Mouse (Mus musculus) embryonic facial prominence, embryonic 15.5 days (tissue): ENCODE measurements at regions not wholly inside any gene's neighbourhood (a gene's known extent, or its start where the extent isn't known, plus 50 kb on each side); places are given as distances from the start of the nearest gene placed in this dataset.
"Not testable (repeated sequence)": the region's sequence is repeated elsewhere in the genome, so short reads cannot be mapped to it uniquely, and the experiment has no call there.

Experiments
- ATAC-seq: fragments of 200-750 bp; cut with Nextera tagmentation; 2 replicates; pipeline ENCODE4 v1.8.0; 2017; ENCODE audit warnings: low read depth, moderate TSS enrichment; ENCODE audit not compliant: insufficient number of reproducible peaks, low FRiP score, low TSS enrichment
- H3K27ac ChIP-seq: fragments of 300-500 bp; sonication (generic); replicated peaks from 2 replicates; pipeline ENCODE4 v1.5.1; 2015; ENCODE audit warnings: mild to moderate bottlenecking, inconsistent platforms
- H3K27me3 ChIP-seq: fragments of 300-500 bp; sonication (generic); 2 replicates; pipeline ENCODE4 v1.6.1; 2015; ENCODE audit warnings: inconsistent platforms
- H3K36me3 ChIP-seq: fragments of 300-500 bp; sonication (generic); 2 replicates; pipeline ENCODE4 v1.6.1; 2015; ENCODE audit warnings: mild to moderate bottlenecking, inconsistent platforms
- H3K4me1 ChIP-seq: fragments of 300-500 bp; sonication (generic); 2 replicates; pipeline ENCODE4 v1.6.1; 2015; ENCODE audit warnings: inconsistent platforms
- H3K4me2 ChIP-seq: fragments of 300-500 bp; sonication (generic); replicated peaks from 2 replicates; pipeline ENCODE4 v1.6.1; 2015; ENCODE audit warnings: mild to moderate bottlenecking, inconsistent platforms
- H3K4me3 ChIP-seq: fragments of 300-500 bp; sonication (generic); replicated peaks from 2 replicates; pipeline ENCODE4 v1.5.1; 2015; ENCODE audit warnings: mild to moderate bottlenecking, inconsistent platforms
- H3K9ac ChIP-seq: fragments of 300-500 bp; sonication (generic); 2 replicates; pipeline ENCODE4 v1.6.1; 2015; ENCODE audit warnings: inconsistent platforms
- H3K9me3 ChIP-seq: fragments of 300-500 bp; sonication (generic); replicated peaks from 2 replicates; pipeline ENCODE4 v1.6.1; 2016; ENCODE audit warnings: inconsistent platforms
- WGBS: fragments of 180-500 bp; shearing (Covaris S2); methylation state at CpG from one replicate; pipeline ENCODE4 v1.1.7; 2015; 5-methylcytosine and 5-hydroxymethylcytosine counted together

DNA sequence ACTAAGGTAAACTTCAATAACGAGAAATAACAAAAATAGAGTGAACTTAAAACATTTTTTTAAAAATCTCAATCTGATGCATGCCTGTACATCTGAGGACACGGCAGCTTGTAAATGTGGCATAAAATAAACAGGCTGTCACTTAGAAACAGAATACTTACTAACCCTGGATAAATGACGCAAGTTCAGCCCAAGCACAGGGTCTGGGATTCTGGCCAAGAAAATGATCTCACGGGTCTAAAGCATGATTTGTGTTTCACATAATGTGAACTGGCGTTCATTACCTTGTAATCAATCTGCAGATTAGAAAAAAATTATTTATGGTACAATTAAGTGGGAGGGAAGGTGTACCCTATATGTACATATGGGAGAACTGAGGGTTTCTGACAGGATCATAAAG lies 512.1 kb upstream of the Vrk2 start:
- WGBS, result 40% methylated on average over 5 of the region's 5 CpGs

DNA sequence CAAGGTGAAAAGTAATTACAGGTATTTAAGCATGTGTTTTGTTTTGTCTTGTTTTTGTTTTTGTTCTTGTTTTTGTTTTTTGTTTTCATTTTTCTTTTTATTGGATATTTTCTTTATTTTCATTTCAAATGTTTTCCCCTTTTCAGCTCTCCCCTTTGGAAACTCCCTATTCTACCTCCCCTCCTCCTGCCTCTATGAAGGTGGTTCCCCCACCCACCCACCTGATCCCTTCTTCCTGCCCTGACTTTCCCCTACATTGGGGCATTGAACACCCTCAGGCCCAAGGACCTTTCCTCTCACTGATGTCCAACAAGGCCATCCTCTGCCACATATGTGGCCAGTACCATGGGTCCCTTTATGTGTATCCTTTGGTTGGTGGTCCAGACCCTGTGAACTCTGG lies 509.1 kb upstream of the Vrk2 start:
- H3K9me3 ChIP-seq, result no peaks in the 10 kb centered on the region
- H3K27me3 ChIP-seq, result no peaks in the 10 kb centered on the region
- no peak overlapping the region for H3K9ac ChIP-seq
- H3K4me1 ChIP-seq, result no peaks in the 10 kb centered on the region
- no peaks in the 10 kb centered on the region for H3K36me3 ChIP-seq
- no peak for ATAC-seq
- H3K4me2 ChIP-seq, result no peak overlapping the region
- H3K27ac ChIP-seq, result no peak overlapping the region
- H3K4me3 ChIP-seq, result no peak overlapping the region

More for the DNA sequence above, 512.1 kb upstream of the Vrk2 start:
- no peak; the same call in 1 of the 2 replicates for ATAC-seq
- H3K4me3 ChIP-seq, result no peak overlapping the region
- no peak overlapping the region for H3K4me2 ChIP-seq
- no peak overlapping the region for H3K9ac ChIP-seq
- no peaks in the 10 kb centered on the region for H3K36me3 ChIP-seq
- H3K27ac ChIP-seq, result no peak overlapping the region
- no peaks in the 10 kb centered on the region for H3K9me3 ChIP-seq
- H3K4me1 ChIP-seq, result no peaks in the 10 kb centered on the region
- H3K27me3 ChIP-seq, result no peaks in the 10 kb centered on the region

DNA sequence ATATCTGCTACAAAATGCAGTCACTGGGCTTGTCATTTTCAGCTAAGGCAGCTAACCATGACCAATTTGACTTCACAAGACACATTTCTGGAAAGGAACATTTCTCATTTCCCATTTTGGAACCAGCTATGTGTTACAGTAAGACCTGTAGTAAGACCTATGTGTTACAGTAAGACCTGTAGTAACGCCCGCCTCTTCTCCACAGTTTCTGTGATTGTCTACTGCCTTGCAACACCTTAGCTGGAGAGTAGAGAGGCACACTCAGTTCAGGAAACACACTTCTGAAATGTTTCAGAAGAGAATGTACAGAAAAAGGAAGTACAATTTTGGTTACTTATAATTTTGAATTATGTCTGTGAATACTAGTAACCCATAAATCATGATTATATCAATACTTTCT lies 508.2 kb upstream of the Vrk2 start:
- 95% methylated on average over 2 of the region's 2 CpGs for WGBS
- Histone ChIP-seq H3K9me3 (no peaks in the 10 kb centered on the region), H3K4me2 (no peak overlapping the region)

DNA sequence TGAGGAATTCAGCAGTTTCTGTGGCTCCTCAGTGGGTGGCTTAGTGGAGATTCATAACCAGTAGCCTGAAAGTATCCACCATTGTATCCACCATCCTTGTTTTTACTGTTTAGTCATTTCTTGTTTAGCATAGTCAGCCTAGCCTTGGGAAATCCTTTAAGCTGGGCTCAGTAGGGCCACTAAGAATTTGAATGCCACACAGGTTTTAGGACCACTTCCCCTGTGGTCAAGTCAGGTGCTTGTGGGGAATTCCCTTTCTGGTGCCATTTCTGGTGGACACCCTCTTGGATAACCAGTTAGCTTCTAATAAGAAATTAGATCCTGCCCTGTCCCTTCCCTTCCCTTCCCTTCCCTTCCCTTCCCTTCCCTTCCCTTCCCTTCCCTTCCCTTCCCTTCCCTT lies 502.8 kb upstream of the Vrk2 start:
- no peak overlapping the region for H3K4me3 ChIP-seq
- H3K9me3 ChIP-seq, result no peaks in the 10 kb centered on the region
- ATAC-seq, result no peak
- H3K36me3 ChIP-seq, result no peaks in the 10 kb centered on the region
- H3K9ac ChIP-seq, result no peak overlapping the region
- no peak overlapping the region for H3K27ac ChIP-seq
- no peaks in the 10 kb centered on the region for H3K4me1 ChIP-seq
- H3K27me3 ChIP-seq, result no peaks in the 10 kb centered on the region
- H3K4me2 ChIP-seq, result no peak overlapping the region

More for the DNA sequence above, 508.2 kb upstream of the Vrk2 start:
- H3K27ac ChIP-seq, result no peak overlapping the region
- no peaks in the 10 kb centered on the region for H3K36me3 ChIP-seq
- no peaks in the 10 kb centered on the region for H3K4me1 ChIP-seq
- no peaks in the 10 kb centered on the region for H3K27me3 ChIP-seq
- ATAC-seq, result no peak
- H3K9ac ChIP-seq, result no peak overlapping the region
- no peak overlapping the region for H3K4me3 ChIP-seq

DNA sequence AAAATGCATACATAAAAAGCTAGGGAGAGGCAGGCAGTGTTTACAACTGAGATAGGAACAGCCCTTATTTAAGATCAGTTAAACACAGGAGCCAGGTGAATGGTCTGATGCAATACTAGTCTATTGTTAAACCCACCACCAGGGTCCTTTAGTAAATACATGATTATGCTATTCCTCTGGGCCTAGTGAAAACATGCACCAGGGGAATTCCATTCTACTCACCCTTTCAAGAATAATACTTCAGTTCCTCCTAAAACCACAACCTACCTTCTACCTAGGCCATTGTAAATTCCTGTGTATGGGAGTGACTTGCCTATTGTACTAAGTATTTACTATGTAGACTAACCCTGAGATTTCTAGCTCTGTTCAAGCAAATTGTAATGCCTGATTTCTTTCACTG lies 501.7 kb upstream of the Vrk2 start:
- not testable (repeated sequence) for H3K4me1 ChIP-seq, H3K27me3 ChIP-seq, H3K9me3 ChIP-seq, ATAC-seq, H3K4me2 ChIP-seq, H3K36me3 ChIP-seq, H3K9ac ChIP-seq, H3K4me3 ChIP-seq, H3K27ac ChIP-seq

DNA sequence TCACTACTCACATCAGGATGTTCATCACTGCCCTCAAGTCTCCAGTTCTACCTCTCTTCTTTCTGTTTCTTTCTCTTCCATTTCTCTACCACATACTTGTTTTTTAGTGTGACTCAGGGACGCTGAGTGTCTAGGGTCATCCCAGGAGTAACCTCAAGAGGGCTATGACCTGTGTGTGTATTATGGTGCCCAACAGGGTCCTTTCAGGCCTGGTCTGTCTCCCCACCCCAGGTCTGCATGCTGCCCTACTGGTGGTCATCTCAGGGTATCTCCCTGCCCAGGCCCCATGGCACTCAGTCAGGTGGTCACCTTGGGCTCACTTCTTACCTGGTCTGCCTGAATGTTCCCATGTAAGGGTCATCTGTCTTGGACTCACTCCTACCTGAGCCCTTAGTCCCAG lies 492.7 kb upstream of the Vrk2 start:
- 0 out of 2 replicates have a peak, but pooled peaks have one; percentile 34 for ATAC-seq
- Histone ChIP-seq H3K27me3 (no peaks in the 10 kb centered on the region), H3K4me2 (no peak overlapping the region), H3K9ac (no peak overlapping the region), H3K27ac (no peak overlapping the region), H3K9me3 (no peaks in the 10 kb centered on the region), H3K4me3 (no peak overlapping the region), H3K36me3 (no peaks in the 10 kb centered on the region), H3K4me1 (no peaks in the 10 kb centered on the region)
- 85% methylated on average over 1 of the region's 1 CpGs for WGBS

DNA sequence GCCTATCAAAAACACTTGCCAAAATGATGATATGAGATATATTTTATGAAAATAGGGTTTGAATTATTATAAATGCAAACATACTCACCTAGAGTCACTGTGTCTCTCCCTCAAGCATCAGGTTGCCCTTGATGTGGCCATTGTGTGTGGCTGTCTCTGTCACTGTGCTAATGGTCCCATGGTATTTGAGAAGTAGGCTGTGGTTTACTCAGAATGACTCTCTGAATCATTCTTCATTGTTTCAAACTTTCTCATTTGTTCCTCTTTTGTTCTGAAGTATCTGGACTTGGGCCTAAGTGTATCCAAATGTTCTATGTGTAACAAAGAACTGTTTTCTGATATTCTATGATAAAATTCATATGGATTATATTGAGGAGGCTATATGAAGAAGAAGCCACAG lies 487.4 kb upstream of the Vrk2 start:
- ATAC-seq, result no peak
- no peaks in the 10 kb centered on the region for H3K4me1 ChIP-seq
- H3K27me3 ChIP-seq, result no peaks in the 10 kb centered on the region
- no peak overlapping the region for H3K4me2 ChIP-seq
- H3K9me3 ChIP-seq, result no peaks in the 10 kb centered on the region
- H3K36me3 ChIP-seq, result no peaks in the 10 kb centered on the region
- H3K27ac ChIP-seq, result no peak overlapping the region
- H3K9ac ChIP-seq, result no peak overlapping the region
- no peak overlapping the region for H3K4me3 ChIP-seq

DNA sequence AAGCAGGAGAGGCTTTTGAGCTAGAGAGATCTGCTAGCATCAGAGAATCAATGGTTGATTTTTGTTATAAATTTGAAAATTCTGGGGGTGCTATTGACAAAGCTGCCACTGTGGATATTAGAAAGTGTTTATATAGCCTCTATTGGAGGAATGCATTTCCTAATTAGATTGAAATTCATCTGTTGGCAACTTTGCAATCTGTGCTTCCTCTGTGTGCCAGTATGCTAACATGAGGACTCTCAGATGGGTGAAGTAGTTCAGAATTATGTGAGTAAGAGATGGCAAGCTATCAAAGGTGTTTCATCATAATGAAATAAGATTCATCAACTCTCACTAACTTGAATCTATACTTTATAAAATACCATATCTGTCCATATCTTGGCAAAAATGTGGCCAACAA lies 476.6 kb upstream of the Vrk2 start:
- Histone ChIP-seq H3K27me3 (no peaks in the 10 kb centered on the region), H3K4me2 (no peak overlapping the region), H3K4me1 (no peaks in the 10 kb centered on the region), H3K9me3 (no peaks in the 10 kb centered on the region), H3K4me3 (no peak overlapping the region), H3K36me3 (no peaks in the 10 kb centered on the region), H3K27ac (no peak overlapping the region), H3K9ac (no peak overlapping the region)
- no peak for ATAC-seq

DNA sequence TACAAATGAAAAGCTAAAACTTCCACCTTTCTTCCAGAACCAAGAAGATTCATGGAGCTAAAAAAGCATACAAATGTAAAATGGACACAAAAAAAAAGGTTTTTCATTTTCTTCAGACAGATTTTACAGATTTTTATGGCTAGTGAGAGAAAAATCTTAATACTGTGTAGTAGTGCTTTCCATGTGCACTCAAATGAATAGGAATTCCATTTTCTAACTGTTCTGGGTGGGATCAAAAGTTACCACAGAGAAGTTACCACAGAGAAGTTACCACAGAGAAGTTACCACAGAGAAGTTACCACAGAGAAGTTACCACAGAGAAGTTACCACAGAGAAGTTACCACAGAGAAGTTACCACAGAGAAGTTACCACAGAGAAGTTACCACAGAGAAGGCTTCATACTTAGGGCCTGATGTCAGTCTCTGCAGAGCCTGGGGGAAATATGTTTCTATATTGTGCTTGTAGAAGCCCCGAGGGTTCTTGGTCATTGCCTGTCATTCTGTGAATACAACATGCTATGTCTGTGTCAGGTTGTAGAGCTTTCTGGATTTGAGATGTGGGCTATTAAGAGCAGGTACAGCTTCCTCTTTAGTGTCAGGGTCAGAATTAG lies 433.5 kb upstream of the Vrk2 start:
- ATAC-seq, result no peak
- Histone ChIP-seq H3K4me2 (no peak overlapping the region), H3K36me3 (no peaks in the 10 kb centered on the region), H3K4me3 (no peak overlapping the region), H3K4me1 (no peaks in the 10 kb centered on the region), H3K27me3 (no peaks in the 10 kb centered on the region), H3K27ac (no peak overlapping the region), H3K9me3 (no peaks in the 10 kb centered on the region), H3K9ac (no peak overlapping the region)
- WGBS, result 59% methylated on average over 1 of the region's 1 CpGs

DNA sequence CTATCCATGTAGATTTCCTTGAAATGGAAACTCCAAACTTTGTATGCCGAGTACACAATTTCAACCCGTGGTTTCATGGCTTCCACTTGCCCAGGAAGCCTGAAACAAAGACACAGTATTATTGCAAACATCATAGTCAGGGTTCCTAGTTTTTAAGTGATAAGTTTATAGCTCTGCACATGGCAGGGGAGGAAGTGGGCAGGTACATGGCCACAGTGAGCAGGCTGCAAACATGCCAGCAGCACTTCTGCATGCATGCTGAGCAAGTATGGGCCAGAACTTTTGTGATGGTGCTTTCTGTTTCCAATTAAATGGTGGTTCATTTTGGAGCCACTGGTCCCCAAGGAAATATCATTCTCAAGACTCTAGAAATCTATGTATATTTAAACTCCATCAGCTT lies 431.7 kb upstream of the Vrk2 start:
- Histone ChIP-seq H3K9me3 (no peaks in the 10 kb centered on the region), H3K36me3 (no peaks in the 10 kb centered on the region), H3K9ac (no peak overlapping the region), H3K4me1 (no peaks in the 10 kb centered on the region), H3K27me3 (no peaks in the 10 kb centered on the region), H3K27ac (no peak overlapping the region), H3K4me2 (no peak overlapping the region), H3K4me3 (no peak overlapping the region)
- WGBS, result 67% methylated on average over 2 of the region's 2 CpGs
- ATAC-seq, result no peak

DNA sequence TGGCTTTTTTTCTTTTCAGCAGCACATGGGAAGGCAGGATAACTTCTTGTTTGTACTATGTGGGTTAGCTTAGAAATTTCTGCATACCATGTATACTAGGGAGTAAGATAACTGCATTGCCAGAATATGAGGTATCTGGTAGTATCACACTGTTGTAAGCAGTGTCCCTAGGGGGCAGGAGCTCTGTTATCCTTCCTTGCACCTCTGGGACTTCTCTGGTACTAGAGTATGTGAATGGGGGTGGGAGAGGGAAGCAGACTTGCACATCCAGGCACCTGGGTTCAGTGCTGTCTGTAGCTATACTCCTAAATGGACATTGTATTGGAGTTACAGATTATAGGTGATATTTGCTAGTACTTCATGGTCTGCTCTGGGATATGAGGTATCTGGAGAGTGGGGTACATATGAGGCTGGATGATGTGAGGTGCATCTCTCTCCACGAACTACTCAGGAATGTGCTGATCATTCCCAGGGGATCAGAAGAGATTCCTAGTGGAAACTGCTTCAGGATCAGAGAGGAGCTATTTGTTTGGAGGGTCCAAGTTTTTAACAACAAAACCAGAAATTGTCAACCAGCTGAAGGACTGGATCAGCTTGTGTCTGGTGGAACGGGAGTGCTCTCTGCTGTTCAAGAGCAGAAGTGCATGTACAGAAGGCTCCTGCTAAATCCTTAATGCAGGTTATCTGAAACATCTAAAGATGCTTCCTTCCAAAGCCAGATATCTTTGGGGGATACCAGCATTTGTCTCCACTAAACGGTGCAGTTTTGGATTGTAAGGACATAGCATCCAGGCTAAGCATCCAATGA lies 402.7 kb upstream of the Vrk2 start:
- ATAC-seq, result no peak
- 28% methylated on average over 3 of the region's 3 CpGs for WGBS
- no peak overlapping the region for H3K4me2 ChIP-seq
- no peaks in the 10 kb centered on the region for H3K36me3 ChIP-seq
- no peaks in the 10 kb centered on the region for H3K27me3 ChIP-seq
- H3K4me1 ChIP-seq, result no peaks in the 10 kb centered on the region
- H3K27ac ChIP-seq, result no peak overlapping the region
- H3K9me3 ChIP-seq, result no peaks in the 10 kb centered on the region
- no peak overlapping the region for H3K4me3 ChIP-seq
- H3K9ac ChIP-seq, result no peak overlapping the region

DNA sequence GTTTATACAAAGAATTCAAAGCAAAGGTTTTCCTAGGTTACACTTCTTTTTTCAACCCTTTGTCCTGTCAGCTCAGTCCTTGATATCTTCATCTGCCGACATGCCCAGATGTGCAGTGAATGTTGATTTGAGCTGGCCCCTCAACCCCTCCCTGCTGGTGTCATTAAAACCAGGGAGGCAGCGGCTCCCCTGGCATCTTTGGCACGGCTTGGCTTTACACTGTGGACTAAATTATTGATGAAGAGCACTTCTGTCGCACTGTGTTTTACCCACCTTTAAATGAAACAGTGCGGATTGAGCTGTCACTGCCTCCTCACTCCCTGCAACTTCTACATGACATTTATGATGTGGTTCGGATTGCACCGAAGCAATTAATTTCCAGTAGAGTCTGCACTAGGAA lies 387.4 kb upstream of the Vrk2 start:
- Histone ChIP-seq H3K9ac (no peak overlapping the region), H3K27ac (no peak overlapping the region), H3K4me1 (no peaks in the 10 kb centered on the region), H3K4me3 (no peak overlapping the region), H3K36me3 (no peaks in the 10 kb centered on the region), H3K9me3 (no peaks in the 10 kb centered on the region), H3K27me3 (no peaks in the 10 kb centered on the region), H3K4me2 (no peak overlapping the region)
- no peak for ATAC-seq
- WGBS, result 61% methylated on average over 7 of the region's 7 CpGs
